Mouse (Mus musculus) limb, embryonic 11.5 days (tissue): ENCODE measurements at regions not wholly inside any gene's neighbourhood (a gene's known extent, or its start where the extent isn't known, plus 50 kb on each side); places are given as distances from the start of the nearest gene placed in this dataset.

Experiments used
- ATAC-seq: fragments of 200-750 bp; cut with Nextera tagmentation; 2 replicates; pipeline ENCODE4 v1.8.0; 2017; ENCODE audit warnings: low read depth; ENCODE audit not compliant: insufficient number of reproducible peaks, low FRiP score, low TSS enrichment
- DNase-seq: peaks from one replicate; pipeline ENCODE4 v3.0.0-alpha.2; 2015; ENCODE audit warnings: low spot score
- H3K27ac ChIP-seq: fragments of 300-500 bp; sonication (generic); replicated peaks from 2 replicates; pipeline ENCODE4 v1.5.1; 2014; ENCODE audit warnings: low read depth, mild to moderate bottlenecking, low read length
- H3K27me3 ChIP-seq: fragments of 300-500 bp; sonication (generic); 2 replicates; pipeline ENCODE4 v1.6.1; 2014; ENCODE audit warnings: mild to moderate bottlenecking, low read length, mixed read lengths; ENCODE audit not compliant: control insufficient read depth, insufficient read depth
- H3K36me3 ChIP-seq: fragments of 300-500 bp; sonication (generic); 2 replicates; pipeline ENCODE4 v1.6.1; 2014; ENCODE audit warnings: mild to moderate bottlenecking, low read length, moderate library complexity, mixed read lengths; ENCODE audit not compliant: control insufficient read depth, insufficient read depth
- H3K4me1 ChIP-seq: fragments of 300-500 bp; sonication (generic); 2 replicates; pipeline ENCODE4 v1.6.1; 2014; ENCODE audit warnings: low read length, mixed read lengths; ENCODE audit not compliant: control insufficient read depth, insufficient read depth
- H3K4me2 ChIP-seq: fragments of 300-500 bp; sonication (generic); 2 replicates; pipeline ENCODE4 v1.6.1; 2014; ENCODE audit warnings: low read depth, mild to moderate bottlenecking, moderate library complexity; ENCODE audit not compliant: severe bottlenecking
- H3K4me3 ChIP-seq: fragments of 300-500 bp; sonication (generic); 2 replicates; pipeline ENCODE4 v1.5.1; 2014; ENCODE audit warnings: low read depth, low read length
- H3K9ac ChIP-seq: fragments of 300-500 bp; sonication (generic); 2 replicates; pipeline ENCODE4 v1.6.1; 2014; ENCODE audit warnings: mild to moderate bottlenecking, low read length
- H3K9me3 ChIP-seq: fragments of 300-500 bp; sonication (generic); 2 replicates; pipeline ENCODE4 v1.6.1; 2016; ENCODE audit warnings: low read length; ENCODE audit not compliant: control insufficient read depth
- WGBS: fragments of 180-500 bp; shearing (Covaris S2); extraction: QIAGEN DNeasy Blood & Tissue Kit; methylation state at CpG from one replicate; pipeline ENCODE4 v1.1.7; 2014; 5-methylcytosine and 5-hydroxymethylcytosine counted together

DNA sequence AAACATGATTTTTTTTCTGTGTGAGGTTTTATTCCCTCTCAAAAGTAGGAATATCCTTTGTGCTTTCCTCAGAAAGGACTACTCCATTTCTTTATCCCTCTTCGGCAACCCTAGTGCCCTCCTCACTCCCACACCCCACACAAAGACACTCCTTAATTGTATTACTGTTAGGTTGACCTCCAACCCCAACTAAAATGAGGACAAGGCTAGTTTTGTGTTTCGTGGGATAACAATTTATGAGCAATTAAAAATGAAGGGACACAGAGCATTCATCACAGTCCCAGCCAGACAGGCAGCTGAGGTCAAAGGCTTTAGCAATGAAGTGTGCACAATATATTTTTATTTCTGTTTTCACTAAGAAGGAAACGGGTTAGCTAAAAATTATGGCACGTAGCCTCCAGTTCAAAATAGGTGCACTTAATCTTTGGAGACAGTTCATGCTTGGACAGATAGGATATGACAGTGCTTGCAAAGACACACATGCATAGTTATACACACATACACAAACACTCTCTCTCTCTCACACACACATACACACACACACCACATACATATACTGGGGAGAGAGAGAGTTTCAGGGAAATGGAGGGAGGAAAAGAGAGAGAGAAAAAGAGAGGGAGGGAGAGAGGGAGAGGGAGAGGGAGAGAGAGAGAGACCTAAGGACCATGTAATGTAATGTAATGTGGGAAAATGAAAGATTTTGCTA is 498.8 kb upstream of the Pou3f2 start:
- peaks cover 3% of the 10 kb centered on the region; the same call in 1 of the 2 replicates for H3K4me1 ChIP-seq
- H3K9me3 ChIP-seq = no peaks in the 10 kb centered on the region
- no peak overlapping the region for H3K9ac ChIP-seq
- H3K4me2 ChIP-seq = no peak overlapping the region
- H3K4me3 ChIP-seq = no peak overlapping the region
- no peaks in the 10 kb centered on the region for H3K27me3 ChIP-seq
- H3K27ac ChIP-seq = 0 out of 2 replicates have a peak overlapping the region, but pooled peaks have one; percentile 0
- DNase-seq (no peak), ATAC-seq (peak; percentile 67; the same call in 1 of the 2 replicates)
- WGBS = 12% methylated on average over 4 of the region's 4 CpGs
- H3K36me3 ChIP-seq = no peaks in the 10 kb centered on the region

GRCm38 (mm10) chr4:22973585-22974116 is 485.5 kb upstream of the Pou3f2 start:
- Histone ChIP-seq H3K9ac (no peak overlapping the region), H3K36me3 (no peaks in the 10 kb centered on the region), H3K9me3 (no peaks in the 10 kb centered on the region), H3K27me3 (no peaks in the 10 kb centered on the region), H3K4me1 (0 out of 2 replicates have a peak, but pooled peaks cover 2% of the 10 kb centered on the region), H3K27ac (no peak overlapping the region), H3K4me3 (no peak overlapping the region), H3K4me2 (no peak overlapping the region)
- DNase-seq (no peak), ATAC-seq (no peak)
- WGBS = 62% methylated on average over 4 of the region's 4 CpGs

GRCm38 (mm10) chr4:22972784-22973584 is 484.8 kb upstream of the Pou3f2 start:
- Histone ChIP-seq H3K27me3 (no peaks in the 10 kb centered on the region), H3K36me3 (no peaks in the 10 kb centered on the region)

DNA sequence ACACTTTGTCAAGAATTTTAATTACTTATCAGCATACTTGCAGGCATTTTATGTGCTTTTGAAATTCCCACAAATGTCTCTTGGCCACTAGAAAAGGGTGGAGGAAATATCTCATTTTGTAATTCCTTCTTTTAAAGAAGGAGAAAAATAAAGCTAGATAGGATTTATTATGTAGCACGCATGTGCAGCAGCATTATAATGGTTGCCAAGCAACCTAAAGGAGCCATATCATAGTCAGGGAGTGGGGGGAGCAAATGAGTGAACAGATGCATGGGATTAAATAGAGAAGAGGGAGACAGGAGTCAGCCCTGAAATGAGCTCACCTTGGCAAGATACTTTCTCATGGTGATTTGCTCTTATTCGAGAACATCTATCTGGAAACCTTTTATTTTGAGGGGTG is 483.0 kb upstream of the Pou3f2 start:
- WGBS = 58% methylated on average over 2 of the region's 2 CpGs
- Histone ChIP-seq H3K9ac (no peak overlapping the region), H3K4me1 (0 out of 2 replicates have a peak, but pooled peaks cover 2% of the 10 kb centered on the region), H3K27me3 (no peaks in the 10 kb centered on the region), H3K36me3 (no peaks in the 10 kb centered on the region), H3K4me3 (no peak overlapping the region), H3K4me2 (no peak overlapping the region), H3K27ac (no peak overlapping the region), H3K9me3 (no peaks in the 10 kb centered on the region)
- ATAC-seq = no peak
- no peak for DNase-seq

More at GRCm38 (mm10) chr4:22972784-22973584, 484.8 kb upstream of the Pou3f2 start:
- H3K9ac ChIP-seq = no peak overlapping the region
- ATAC-seq (no peak), DNase-seq (no peak)
- H3K4me1 ChIP-seq = 0 out of 2 replicates have a peak, but pooled peaks cover 2% of the 10 kb centered on the region
- no peaks in the 10 kb centered on the region for H3K9me3 ChIP-seq
- H3K4me3 ChIP-seq = no peak overlapping the region
- H3K4me2 ChIP-seq = no peak overlapping the region
- WGBS = 45% methylated on average over 11 of the region's 11 CpGs
- no peak overlapping the region for H3K27ac ChIP-seq

- no peaks in the 10 kb centered on the region for H3K27me3 ChIP-seq
Observed at GRCm38 (mm10) chr4:22970495-22970894, 482.3 kb upstream of the Pou3f2 start.

DNA sequence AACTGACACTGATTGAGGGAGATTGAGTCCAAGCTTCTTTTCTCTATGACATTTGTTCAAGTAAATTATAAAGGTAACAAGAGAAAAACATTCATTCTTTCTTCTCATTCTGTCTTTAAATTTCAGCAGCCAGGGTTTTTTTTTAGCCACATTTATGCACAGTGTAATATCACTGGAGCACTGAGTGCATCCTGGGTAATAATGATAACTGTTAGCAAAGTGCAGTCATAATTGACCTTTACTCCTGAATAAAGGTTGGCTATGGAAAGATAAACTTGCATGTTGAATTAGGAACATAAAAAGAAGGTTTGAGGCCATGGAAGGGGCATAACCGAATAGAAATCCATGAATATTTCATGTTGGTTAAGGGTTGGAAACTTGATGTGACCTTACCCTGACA is 461.3 kb upstream of the Pou3f2 start:
- H3K4me3 ChIP-seq = no peak overlapping the region
- ATAC-seq = no peak
- H3K27me3 ChIP-seq = no peaks in the 10 kb centered on the region

More at GRCm38 (mm10) chr4:22970495-22970894, 482.3 kb upstream of the Pou3f2 start:
- H3K27ac ChIP-seq = no peak overlapping the region
- H3K4me3 ChIP-seq = no peak overlapping the region
- no peaks in the 10 kb centered on the region for H3K36me3 ChIP-seq
- H3K9me3 ChIP-seq = no peaks in the 10 kb centered on the region
- DNase-seq (peak; percentile 49), ATAC-seq (peak; percentile 72; the same call in 1 of the 2 replicates)
- H3K4me1 ChIP-seq = 0 out of 2 replicates have a peak, but pooled peaks cover 2% of the 10 kb centered on the region
- H3K9ac ChIP-seq = no peak overlapping the region
- 2% methylated on average over 5 of the region's 5 CpGs for WGBS
- H3K4me2 ChIP-seq = no peak overlapping the region

DNA sequence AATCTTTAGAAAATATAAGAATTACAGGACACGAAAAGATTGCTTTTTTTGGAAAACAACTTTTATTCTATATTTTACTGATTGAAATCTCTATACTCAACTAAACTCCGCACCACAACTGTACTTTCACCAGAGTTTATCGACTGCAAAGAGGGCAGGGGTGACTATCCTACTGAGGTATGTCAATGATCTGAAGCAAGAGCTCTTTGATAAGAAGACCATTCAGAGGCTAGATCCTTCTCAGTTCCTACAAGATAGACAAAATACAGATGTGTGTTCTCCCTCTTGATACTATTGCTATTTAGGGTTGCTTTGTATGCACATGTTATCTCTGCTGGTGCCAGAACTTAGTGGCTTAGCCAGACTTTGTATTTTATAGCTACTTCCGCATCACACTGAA is 460.7 kb upstream of the Pou3f2 start:
- H3K4me2 ChIP-seq = no peak overlapping the region
- no peak for ATAC-seq
- H3K27me3 ChIP-seq = no peaks in the 10 kb centered on the region
- no peak overlapping the region for H3K9ac ChIP-seq
- 90% methylated on average over 4 of the region's 4 CpGs for WGBS
- no peaks in the 10 kb centered on the region for H3K9me3 ChIP-seq
- no peak overlapping the region for H3K27ac ChIP-seq
- no peak overlapping the region for H3K4me3 ChIP-seq
- no peaks in the 10 kb centered on the region for H3K4me1 ChIP-seq
- no peaks in the 10 kb centered on the region for H3K36me3 ChIP-seq
- no peak for DNase-seq

More for the DNA sequence above, 461.3 kb upstream of the Pou3f2 start:
- no peak for DNase-seq
- Histone ChIP-seq H3K9ac (no peak overlapping the region), H3K27ac (no peak overlapping the region), H3K4me2 (no peak overlapping the region), H3K36me3 (no peaks in the 10 kb centered on the region), H3K4me1 (no peaks in the 10 kb centered on the region), H3K9me3 (no peaks in the 10 kb centered on the region)
- WGBS = 76% methylated on average over 1 of the region's 1 CpGs

- H3K27me3 ChIP-seq = no peaks in the 10 kb centered on the region
- ATAC-seq = no peak
- no peak overlapping the region for H3K4me2 ChIP-seq
- no peak overlapping the region for H3K9ac ChIP-seq
- no peaks in the 10 kb centered on the region for H3K36me3 ChIP-seq
- 28% methylated on average over 7 of the region's 7 CpGs for WGBS
- no peaks in the 10 kb centered on the region for H3K9me3 ChIP-seq
- H3K4me1 ChIP-seq = no peaks in the 10 kb centered on the region
- DNase-seq = peak; percentile 31
- H3K27ac ChIP-seq = no peak overlapping the region
- H3K4me3 ChIP-seq = no peak overlapping the region
Observed at GRCm38 (mm10) chr4:22946788-22947406, 458.7 kb upstream of the Pou3f2 start.
